Mouse (Mus musculus) CH12.LX (cell line): ENCODE results near the gene Gzmg.

Source experiments
- BHLHE40 ChIP-seq: IDR thresholded peaks from 2 replicates; pipeline ENCODE4 v1.6.1; 2011; ENCODE audit warnings: mild to moderate bottlenecking, low read depth, low read length, improper control_type of control experiment
- CHD1 ChIP-seq: IDR thresholded peaks from 2 replicates; pipeline ENCODE4 v1.6.1; 2012; ENCODE audit warnings: low read depth, low read length, improper control_type of control experiment, inconsistent platforms
- CTCF ChIP-seq, 2 experiments: IDR thresholded peaks in 1 of 2; conservative IDR thresholded peaks in 1 of 2; 2 replicates each; pipeline ENCODE4 v1.5.1; 2011 to 2012; ENCODE audit warnings: low read depth in 2 of 2, low read length in 2 of 2, improper control_type of control experiment in 1 of 2, inconsistent platforms in 1 of 2, mild to moderate bottlenecking in 1 of 2, moderate library complexity in 1 of 2
- E2F4 ChIP-seq: IDR thresholded peaks from 2 replicates; pipeline ENCODE4 v1.6.1; 2011; ENCODE audit warnings: low read depth, low read length, improper control_type of control experiment; ENCODE audit not compliant: insufficient replicate concordance
- HCFC1 ChIP-seq: IDR thresholded peaks from 2 replicates; pipeline ENCODE4 v1.6.1; 2012; ENCODE audit warnings: low read depth, mild to moderate bottlenecking, inconsistent platforms, low read length, improper control_type of control experiment
- POLR2A ChIP-seq: IDR thresholded peaks from 2 replicates; pipeline ENCODE4 v1.6.1; 2011; ENCODE audit warnings: low read depth, mild to moderate bottlenecking, improper control_type of control experiment, low read length
- RCOR1 ChIP-seq: conservative IDR thresholded peaks from 2 replicates; pipeline ENCODE4 v1.6.1; 2012; ENCODE audit warnings: low read depth, mild to moderate bottlenecking, inconsistent platforms, low read length, improper control_type of control experiment
- TCF12 ChIP-seq: IDR thresholded peaks from 2 replicates; pipeline ENCODE4 v1.6.1; 2014; ENCODE audit warnings: low read depth, mild to moderate bottlenecking, inconsistent platforms, low read length, improper control_type of control experiment
- USF1 ChIP-seq: IDR thresholded peaks from 2 replicates; pipeline ENCODE4 v1.6.1; 2014; ENCODE audit warnings: low read depth, mild to moderate bottlenecking, inconsistent platforms, low read length, improper control_type of control experiment
- ZC3H11A ChIP-seq: IDR thresholded peaks from 2 replicates; pipeline ENCODE4 v1.6.1; 2012; ENCODE audit warnings: low read depth, mild to moderate bottlenecking, inconsistent platforms, low read length, improper control_type of control experiment

- TF ChIP-seq CTCF (conservative IDR thresholded peaks at IDR 0.05 in 1 of 2, IDR thresholded peaks at IDR 0.05 in 1 of 2; ENCODE audit: low read depth in 2 of 2, low read length in 2 of 2) (no peak), CHD1 (no peak), BHLHE40 (no peak), HCFC1 (no peak), USF1 (no peak), TCF12 (no peak), POLR2A (no peak), ZC3H11A (no peak), E2F4 (no peak), RCOR1 (no peak)
Observed at GRCm38 (mm10) chr14:56186521-56186920, 27.1 kb upstream of the Gzmg start.
